Mouse (Mus musculus) neural tube, embryonic 15.5 days (tissue): ENCODE measurements around the gene Gm26620. TPM values are rescaled to one million over a fixed set of nuclear protein-coding genes. Genes with fewer than 3 reads are reported as not detected.

Source experiments
- ATAC-seq: fragments of 200-750 bp; cut with Nextera tagmentation; 2 replicates; pipeline ENCODE4 v1.8.0; 2017; ENCODE audit warnings: mild to moderate bottlenecking, moderate TSS enrichment, moderate library complexity; ENCODE audit not compliant: low FRiP score
- H3K27ac ChIP-seq: fragments of 300-500 bp; sonication (generic); replicated peaks from 2 replicates; pipeline ENCODE4 v1.5.1; 2015; ENCODE audit warnings: mild to moderate bottlenecking, inconsistent platforms
- H3K27me3 ChIP-seq: fragments of 300-500 bp; sonication (generic); replicated peaks from 2 replicates; pipeline ENCODE4 v1.6.1; 2015; ENCODE audit warnings: inconsistent platforms
- H3K36me3 ChIP-seq: fragments of 300-500 bp; sonication (generic); 2 replicates; pipeline ENCODE4 v1.6.1; 2015; ENCODE audit warnings: inconsistent platforms
- H3K4me1 ChIP-seq: fragments of 300-500 bp; sonication (generic); 2 replicates; pipeline ENCODE4 v1.6.1; 2015; ENCODE audit warnings: inconsistent platforms
- H3K4me2 ChIP-seq: fragments of 300-500 bp; sonication (generic); 2 replicates; pipeline ENCODE4 v1.6.1; 2015; ENCODE audit warnings: inconsistent platforms, mild to moderate bottlenecking, moderate library complexity
- H3K4me3 ChIP-seq: fragments of 300-500 bp; sonication (generic); replicated peaks from 2 replicates; pipeline ENCODE4 v1.5.1; 2015; ENCODE audit warnings: mild to moderate bottlenecking, inconsistent platforms
- H3K9ac ChIP-seq: fragments of 300-500 bp; sonication (generic); replicated peaks from 2 replicates; pipeline ENCODE4 v1.6.1; 2015; ENCODE audit warnings: mild to moderate bottlenecking, inconsistent platforms
- H3K9me3 ChIP-seq: fragments of 300-500 bp; sonication (generic); replicated peaks from 2 replicates; pipeline ENCODE4 v1.6.1; 2016; ENCODE audit warnings: inconsistent platforms
- WGBS: fragments of 180-500 bp; shearing (Covaris S2); methylation state at CpG from one replicate; pipeline ENCODE4 v1.1.7; 2015; ENCODE audit warnings: mixed read lengths; 5-methylcytosine and 5-hydroxymethylcytosine counted together
- polyA plus RNA-seq: library from polyadenylated mRNA; unstranded; fragments of >200 nt; fragmentation: Nextera tagmentation; extraction: Ambion mirVana; gene quantifications from 2 replicates; pipeline ENCODE4 v1.2.1, GENCODE M21; 2015

Gm26620 gene
- polyA plus RNA-seq, 1 experiment from 2014 or later, result 0.91 TPM

DNA sequence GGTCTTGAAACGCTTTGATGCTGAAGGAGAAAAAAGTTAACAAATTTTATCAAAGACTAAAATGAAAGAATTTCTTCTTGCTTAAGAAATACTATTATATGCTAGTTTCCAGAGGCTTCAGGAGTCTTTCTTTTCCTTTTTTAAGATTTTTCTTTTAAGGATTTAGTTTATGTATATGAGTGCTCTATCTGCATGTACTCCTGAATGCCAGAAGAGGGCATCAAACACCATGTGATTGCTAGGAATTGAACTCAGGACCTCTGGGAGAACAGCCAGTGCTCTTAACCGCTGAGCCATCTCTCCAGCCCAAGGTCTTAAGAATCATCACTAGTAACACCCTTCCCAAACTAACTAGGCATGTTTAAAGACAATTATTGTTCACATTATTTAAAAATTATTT is 12.9 kb upstream of the Gm26620 start:
- ATAC-seq, result no peak
- no peak overlapping the region for H3K4me3 ChIP-seq
- no peaks in the 10 kb centered on the region for H3K27me3 ChIP-seq
- 95% methylated on average over 2 of the region's 2 CpGs for WGBS
- H3K4me1 ChIP-seq, result peaks cover 7% of the 10 kb centered on the region
- H3K36me3 ChIP-seq, result peaks cover 33% of the 10 kb centered on the region
- no peak overlapping the region for H3K4me2 ChIP-seq
- no peaks in the 10 kb centered on the region for H3K9me3 ChIP-seq
- H3K27ac ChIP-seq, result no peak overlapping the region
- no peak overlapping the region for H3K9ac ChIP-seq

DNA sequence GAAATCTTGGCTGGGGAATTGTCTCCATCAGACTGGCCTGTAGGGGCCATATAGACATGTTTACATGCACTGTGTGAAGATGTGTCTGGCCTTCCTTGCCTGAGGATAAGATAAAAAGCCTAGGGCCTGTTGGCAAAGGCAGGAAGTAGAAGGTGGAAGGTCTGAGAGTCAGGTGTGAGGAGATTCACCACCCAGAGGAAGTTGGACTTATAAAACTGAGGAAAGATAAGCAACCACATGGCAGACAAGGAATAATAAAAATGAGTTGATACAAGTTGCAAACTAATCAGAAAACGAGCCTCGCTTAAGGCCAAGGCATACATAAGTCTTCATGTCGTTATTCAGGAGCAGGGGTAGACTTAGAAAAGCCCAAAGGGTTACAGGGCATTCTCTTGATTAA is 9.2 kb upstream of the Gm26620 start:
- Histone ChIP-seq H3K27ac (no peak overlapping the region), H3K4me2 (no peak overlapping the region), H3K4me1 (no peaks in the 10 kb centered on the region), H3K9me3 (no peaks in the 10 kb centered on the region), H3K27me3 (no peaks in the 10 kb centered on the region), H3K9ac (no peak overlapping the region), H3K36me3 (peaks cover 57% of the 10 kb centered on the region), H3K4me3 (no peak overlapping the region)
- ATAC-seq, result no peak
- WGBS, result 88% methylated on average over 3 of the region's 3 CpGs

DNA sequence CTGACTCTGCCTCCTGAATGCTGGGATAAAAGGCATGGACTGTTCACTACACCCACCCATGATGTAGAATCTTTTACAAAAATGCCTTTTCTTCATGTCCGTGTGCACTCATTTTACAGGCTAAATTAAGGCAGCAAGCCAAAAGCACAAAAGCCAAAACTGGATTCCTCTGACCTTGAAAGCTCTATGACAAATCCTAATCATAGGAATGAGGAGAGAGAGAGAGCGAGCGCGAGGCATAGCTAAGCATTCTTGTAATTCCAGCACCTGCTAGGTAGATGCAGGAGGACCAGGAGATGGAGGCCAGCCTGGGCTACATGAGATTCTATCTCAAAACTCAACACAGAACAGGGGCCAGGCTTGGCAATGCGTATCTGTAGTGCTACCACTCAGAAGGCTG is 8.0 kb upstream of the Gm26620 start:
- Histone ChIP-seq H3K4me3 (no peak overlapping the region), H3K4me2 (no peak overlapping the region), H3K9ac (no peak overlapping the region), H3K27me3 (no peaks in the 10 kb centered on the region), H3K36me3 (peaks cover 59% of the 10 kb centered on the region), H3K9me3 (no peaks in the 10 kb centered on the region), H3K27ac (no peak overlapping the region), H3K4me1 (no peaks in the 10 kb centered on the region; the same call in 1 of the 2 replicates)
- 96% methylated on average over 5 of the region's 5 CpGs for WGBS
- no peak for ATAC-seq

DNA sequence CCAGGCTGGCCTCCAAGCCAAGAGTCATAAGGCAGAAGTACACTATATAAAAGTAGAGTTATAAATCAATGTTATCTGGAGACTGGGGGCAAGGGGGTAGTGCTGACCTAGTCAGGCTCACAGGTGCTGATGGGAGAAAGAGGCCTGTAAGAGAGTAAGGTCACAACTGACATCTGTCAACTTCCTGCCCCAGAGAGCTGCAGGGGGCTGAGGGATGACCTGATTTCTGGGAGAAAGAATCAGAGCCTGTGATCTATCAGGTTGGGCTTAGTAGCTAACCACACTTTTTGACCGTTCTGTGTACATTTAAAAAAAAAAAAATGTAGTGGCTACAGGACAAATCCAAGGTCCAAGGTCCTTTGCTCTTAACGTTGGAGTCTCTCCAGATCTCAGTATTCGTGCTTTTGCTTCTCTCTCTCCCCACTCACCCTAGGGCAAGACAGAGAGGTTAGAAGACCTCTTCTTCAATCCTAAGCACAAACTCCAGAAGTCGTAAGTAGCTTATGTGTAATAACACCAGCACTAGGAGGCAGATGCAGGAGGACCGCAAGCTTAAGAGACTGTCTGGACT is 1.9 kb upstream of the Gm26620 start:
- WGBS, result 86% methylated on average over 5 of the region's 5 CpGs
- Histone ChIP-seq H3K4me3 (no peak overlapping the region), H3K4me1 (peaks cover 23% of the 10 kb centered on the region)

DNA sequence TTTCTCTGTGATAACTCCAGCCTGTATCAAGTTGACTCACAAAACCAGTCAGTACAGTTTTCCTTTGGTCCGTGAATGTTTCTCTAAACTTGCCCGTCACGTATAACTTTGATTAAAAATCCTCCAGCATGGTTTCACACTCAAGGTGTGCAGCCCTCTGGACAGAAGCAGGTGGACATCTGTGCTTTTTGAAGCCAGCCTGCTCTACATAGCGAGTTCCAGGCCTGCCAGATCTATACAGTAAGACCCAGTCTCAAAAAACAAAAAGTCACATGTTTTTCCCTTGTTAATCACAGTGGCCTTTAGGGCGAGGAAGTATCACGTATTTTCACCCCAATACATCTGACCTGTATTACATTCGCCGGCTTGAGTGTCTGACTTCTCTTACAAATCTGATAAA is 475 bp upstream of the Gm26620 start:
- peak overlapping the region; percentile 74 for H3K4me2 ChIP-seq
- H3K27ac ChIP-seq, result no peak overlapping the region
- no peaks in the 10 kb centered on the region for H3K27me3 ChIP-seq
- peak overlapping the region; percentile 99 for H3K4me3 ChIP-seq
- 28% methylated on average over 8 of the region's 8 CpGs for WGBS
- peaks cover 16% of the 10 kb centered on the region for H3K36me3 ChIP-seq
- H3K9me3 ChIP-seq, result no peaks in the 10 kb centered on the region
- H3K9ac ChIP-seq, result peak overlapping the region; percentile 96
- ATAC-seq, result no peak
- H3K4me1 ChIP-seq, result peaks cover 23% of the 10 kb centered on the region

More for the DNA sequence above, 1.9 kb upstream of the Gm26620 start:
- no peak overlapping the region for H3K9ac ChIP-seq
- peak overlapping the region; percentile 74; the same call in 1 of the 2 replicates for H3K4me2 ChIP-seq
- H3K36me3 ChIP-seq, result peaks cover 21% of the 10 kb centered on the region
- no peak overlapping the region for H3K27ac ChIP-seq
- no peaks in the 10 kb centered on the region for H3K27me3 ChIP-seq
- no peak for ATAC-seq
- no peaks in the 10 kb centered on the region for H3K9me3 ChIP-seq

DNA sequence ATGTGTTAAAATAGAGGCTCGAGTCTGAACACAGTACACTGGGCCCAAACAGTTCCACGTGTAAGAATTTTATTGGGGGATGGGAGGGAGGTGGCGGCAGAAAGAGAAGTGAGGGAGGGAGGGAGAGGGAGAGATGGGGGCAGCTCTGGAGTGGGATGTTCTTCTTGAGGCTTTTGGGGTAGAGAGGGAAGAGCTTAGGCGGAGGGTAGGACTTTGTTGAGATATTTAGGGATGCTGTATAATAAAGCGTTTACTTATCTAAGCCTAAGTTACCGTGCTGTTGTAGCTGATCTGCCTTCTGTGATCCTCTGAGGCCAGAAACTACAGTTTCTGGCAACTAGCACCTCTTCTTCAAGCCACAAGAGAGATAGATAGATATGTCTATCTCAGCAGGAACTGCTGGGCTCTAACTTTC is 1.2 kb downstream of the Gm26620 start:
- H3K4me2 ChIP-seq, result peak overlapping the region; percentile 74; the same call in 1 of the 2 replicates
- H3K9me3 ChIP-seq, result no peaks in the 10 kb centered on the region
- no peaks in the 10 kb centered on the region for H3K27me3 ChIP-seq
- WGBS, result 42% methylated on average over 6 of the region's 6 CpGs
- no peak overlapping the region for H3K4me3 ChIP-seq
- no peak overlapping the region for H3K9ac ChIP-seq
- ATAC-seq, result no peak; the same call in 1 of the 2 replicates
- no peak overlapping the region for H3K27ac ChIP-seq
- H3K4me1 ChIP-seq, result peaks cover 23% of the 10 kb centered on the region
- peaks cover 2% of the 10 kb centered on the region for H3K36me3 ChIP-seq

DNA sequence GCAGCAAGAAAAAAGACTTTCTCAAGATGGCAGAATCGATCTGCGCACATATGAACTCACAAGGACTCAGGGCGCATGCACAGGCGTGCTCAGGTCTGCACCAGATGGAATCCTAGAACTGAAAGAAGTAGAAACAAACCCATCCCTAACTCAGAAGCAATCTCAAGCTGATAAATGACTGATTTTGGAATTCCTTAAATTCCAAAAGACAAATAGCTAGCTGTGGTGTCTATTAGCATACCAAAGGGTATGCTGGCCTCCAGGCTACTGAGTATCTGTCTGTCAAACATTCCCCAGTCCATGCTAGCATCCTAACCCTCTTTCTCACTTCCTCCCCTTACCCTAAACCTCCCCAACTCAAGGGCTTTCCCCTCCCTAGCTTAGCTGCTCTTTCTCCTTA is 4.4 kb downstream of the Gm26620 start:
- Histone ChIP-seq H3K36me3 (no peaks in the 10 kb centered on the region), H3K4me3 (no peak overlapping the region), H3K27ac (no peak overlapping the region), H3K4me2 (no peak overlapping the region), H3K9ac (no peak overlapping the region), H3K4me1 (peaks cover 6% of the 10 kb centered on the region), H3K9me3 (no peaks in the 10 kb centered on the region), H3K27me3 (no peaks in the 10 kb centered on the region)
- ATAC-seq, result no peak
- WGBS, result 79% methylated on average over 4 of the region's 4 CpGs

DNA sequence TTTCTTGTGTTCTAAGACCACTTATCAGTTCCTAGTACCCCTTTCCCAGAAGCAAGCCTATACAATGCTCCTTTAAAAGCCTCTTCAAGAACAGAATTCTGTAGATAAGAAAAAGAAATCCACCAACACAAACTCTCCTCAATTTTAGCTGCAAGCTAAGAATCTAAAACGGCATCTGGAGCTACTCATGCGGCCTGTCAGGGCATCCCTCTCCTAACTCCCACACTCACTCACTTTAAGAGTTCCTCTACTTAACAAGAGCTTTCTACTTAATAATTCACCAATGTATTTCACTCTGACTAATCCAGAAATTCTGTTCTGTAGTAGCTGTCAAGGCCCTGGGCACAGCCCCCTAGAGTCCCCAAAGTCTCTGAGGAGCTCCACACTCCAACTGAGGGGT is 6.8 kb downstream of the Gm26620 start:
- 90% methylated on average over 2 of the region's 2 CpGs for WGBS
- Histone ChIP-seq H3K9me3 (no peaks in the 10 kb centered on the region), H3K27me3 (peaks cover 2% of the 10 kb centered on the region), H3K4me2 (no peak overlapping the region), H3K4me3 (no peak overlapping the region), H3K9ac (no peak overlapping the region), H3K27ac (no peak overlapping the region), H3K36me3 (no peaks in the 10 kb centered on the region), H3K4me1 (no peaks in the 10 kb centered on the region)
- ATAC-seq, result no peak

DNA sequence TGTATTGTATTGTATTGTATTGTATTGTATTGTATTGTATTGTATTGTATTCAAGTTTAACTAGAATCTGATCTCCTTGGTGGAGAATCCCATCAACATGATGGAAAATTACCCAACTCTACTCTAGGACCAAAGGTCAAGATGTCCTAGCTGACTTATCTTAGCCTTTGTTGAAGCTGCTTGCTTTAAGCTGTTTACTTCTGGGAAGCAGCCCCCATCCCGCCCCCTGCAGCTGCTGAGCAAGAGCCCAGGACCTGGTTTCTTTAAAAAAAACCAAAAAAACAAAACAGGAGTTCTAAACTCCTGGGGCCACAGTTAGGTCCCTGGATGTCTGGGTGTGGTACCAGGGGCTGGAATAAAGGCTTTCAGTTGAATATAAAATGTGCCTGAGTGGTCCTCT is 7.4 kb downstream of the Gm26620 start:
- H3K9me3 ChIP-seq, result no peaks in the 10 kb centered on the region
- H3K4me1 ChIP-seq, result no peaks in the 10 kb centered on the region
- peaks cover 4% of the 10 kb centered on the region for H3K27me3 ChIP-seq
- no peak for ATAC-seq
- H3K4me3 ChIP-seq, result no peak overlapping the region
- 67% methylated on average over 1 of the region's 1 CpGs for WGBS
- H3K36me3 ChIP-seq, result no peaks in the 10 kb centered on the region
- no peak overlapping the region for H3K9ac ChIP-seq
- H3K27ac ChIP-seq, result no peak overlapping the region
- H3K4me2 ChIP-seq, result no peak overlapping the region

DNA sequence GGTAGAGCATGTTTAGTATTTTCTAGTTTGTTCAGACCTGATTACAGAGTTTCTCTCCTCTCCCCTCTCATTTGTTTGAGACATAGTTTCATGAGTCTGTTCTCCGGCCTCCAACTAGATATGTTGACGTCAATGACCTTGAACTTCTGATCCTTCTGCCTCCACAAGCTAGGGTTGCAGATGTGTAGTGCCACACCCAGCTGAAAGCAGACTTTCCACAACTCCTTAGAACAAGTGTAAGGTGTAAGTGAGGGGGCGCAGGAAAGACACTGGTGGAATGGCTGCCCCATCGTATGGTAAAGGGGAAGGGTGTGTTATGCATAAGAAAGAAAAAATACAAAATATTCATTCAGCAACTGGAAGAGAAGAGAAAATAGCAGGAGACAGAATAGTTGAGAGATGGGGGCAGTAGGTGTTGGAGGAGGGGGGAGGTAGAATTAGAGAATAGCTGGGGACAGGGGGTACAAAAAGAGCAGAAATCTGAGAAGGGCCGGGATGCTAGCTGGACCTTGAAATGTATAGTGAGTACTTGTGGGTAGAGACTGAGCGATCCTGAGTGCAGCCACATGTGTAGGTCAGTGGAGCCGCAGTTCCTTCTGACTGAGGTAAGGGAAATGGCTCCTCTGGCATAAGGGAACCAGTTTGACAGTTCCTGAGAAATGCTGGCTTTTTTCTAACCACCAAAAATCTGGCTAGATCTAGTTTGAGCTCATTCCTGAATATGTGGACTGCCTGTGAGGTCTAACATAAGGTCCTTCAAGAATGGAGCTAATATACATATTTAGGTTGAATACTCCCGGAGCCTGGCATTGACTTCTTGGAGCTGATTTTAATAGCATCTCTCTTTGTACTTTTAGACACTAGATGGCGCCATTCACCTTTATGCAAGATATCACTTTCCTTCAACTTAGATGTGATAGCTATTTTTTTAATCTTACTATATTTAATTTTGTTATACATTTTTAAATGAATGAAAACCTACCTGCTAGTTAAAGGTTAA is 10.0 kb downstream of the Gm26620 start:
- Histone ChIP-seq H3K9me3 (no peaks in the 10 kb centered on the region), H3K27me3 (peaks cover 15% of the 10 kb centered on the region), H3K4me1 (no peaks in the 10 kb centered on the region), H3K27ac (no peak overlapping the region), H3K4me2 (no peak overlapping the region), H3K36me3 (no peaks in the 10 kb centered on the region), H3K4me3 (no peak overlapping the region), H3K9ac (no peak overlapping the region)
- 63% methylated on average over 9 of the region's 9 CpGs for WGBS
- ATAC-seq, result no peak

DNA sequence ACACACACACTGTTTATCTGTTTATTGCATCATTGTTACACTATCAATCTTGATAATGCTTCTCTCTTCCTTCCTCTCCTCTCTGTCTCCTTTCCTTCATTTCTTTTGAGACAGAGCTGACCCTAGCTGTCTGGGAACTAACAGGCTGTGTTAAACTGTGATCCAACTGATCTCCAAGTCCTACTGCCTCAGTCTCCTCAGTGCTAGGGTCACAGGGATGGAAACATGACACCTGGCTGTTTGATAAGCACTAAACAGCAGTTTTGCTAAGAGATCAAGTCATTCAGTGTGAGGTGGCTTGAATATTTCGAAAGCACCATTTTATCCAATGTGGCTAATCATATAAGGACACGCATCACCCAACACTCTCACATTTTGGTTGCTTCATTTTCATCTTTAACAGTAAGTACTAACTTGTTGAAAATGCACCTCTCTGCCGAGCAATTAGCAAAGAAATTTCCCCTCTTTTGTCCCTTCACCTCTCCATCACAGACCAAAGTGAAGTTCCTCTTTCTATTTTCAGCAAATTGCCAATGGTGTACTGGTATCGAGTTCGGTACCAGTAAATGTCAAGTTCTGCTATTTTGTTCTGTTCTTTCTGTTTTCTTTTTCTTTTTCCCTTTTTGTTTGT is 11.9 kb downstream of the Gm26620 start:
- WGBS, result 88% methylated on average over 5 of the region's 5 CpGs
- H3K27ac ChIP-seq, result no peak overlapping the region
- H3K9ac ChIP-seq, result no peak overlapping the region
- H3K4me3 ChIP-seq, result no peak overlapping the region
- no peak overlapping the region for H3K4me2 ChIP-seq
- no peak for ATAC-seq
- no peaks in the 10 kb centered on the region for H3K9me3 ChIP-seq
- peaks cover 15% of the 10 kb centered on the region for H3K27me3 ChIP-seq
- no peaks in the 10 kb centered on the region for H3K36me3 ChIP-seq
- 0 out of 2 replicates have a peak, but pooled peaks cover 3% of the 10 kb centered on the region for H3K4me1 ChIP-seq
